Mouse (Mus musculus) T-helper 1 cell (primary cell): Measurements from ENCODE around the gene Irs1.

Source experiments
- in situ Hi-C: fragments of 300-600 bp; cut with MboI, MseI; formaldehyde crosslinking; loops from one replicate; pipeline ENCODE4 v1.15.1; 2025; ENCODE audit warnings: high pct_unique_total_duplicates

The Irs1 gene

DNA sequence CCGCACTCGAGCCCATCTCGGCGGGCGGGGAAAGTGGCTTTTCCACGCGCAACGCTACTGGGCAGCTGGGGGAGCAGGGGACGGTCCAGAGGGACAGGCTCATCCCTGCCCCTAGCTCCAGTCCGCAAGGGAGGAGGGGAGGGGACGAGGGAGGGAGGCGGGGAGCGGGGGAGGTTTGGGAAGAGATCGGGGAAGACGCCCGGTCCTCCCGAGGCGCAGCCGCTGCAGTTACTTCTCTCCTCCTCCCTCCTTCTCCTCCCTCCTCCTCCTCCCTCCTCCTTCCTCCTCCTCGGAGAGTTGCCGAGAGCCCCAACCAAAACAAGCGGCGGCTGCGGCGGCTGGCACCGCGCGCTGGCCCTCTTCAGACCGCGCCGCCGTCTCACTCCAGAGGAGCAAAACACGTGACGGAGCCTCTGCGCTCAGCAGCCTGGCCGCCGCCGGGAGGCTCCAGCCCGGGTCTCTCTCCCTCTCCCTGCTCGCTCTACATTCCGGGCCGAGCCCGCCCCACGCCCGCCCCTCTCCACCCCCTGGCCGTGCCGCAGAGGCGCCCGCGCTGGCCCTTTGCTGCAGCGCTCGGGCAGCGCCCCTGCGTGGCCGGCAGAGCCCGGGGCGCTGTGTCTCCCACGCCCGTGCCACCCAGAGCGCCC is at the start of gene Irs1:
Gene Irs1 (minus strand): TSS at position 266 of the 647 bp plus-strand sequence.
- in situ Hi-C loops: loop anchor here (25.0 kb wide), 1 partner anchor 1429 kb away; no protein-coding TSS in a partner anchor

- in situ Hi-C loops: no loop called here
Measured at GRCm38 (mm10) chr1:82334506-82334905, 43.3 kb upstream of the Irs1 start.

DNA sequence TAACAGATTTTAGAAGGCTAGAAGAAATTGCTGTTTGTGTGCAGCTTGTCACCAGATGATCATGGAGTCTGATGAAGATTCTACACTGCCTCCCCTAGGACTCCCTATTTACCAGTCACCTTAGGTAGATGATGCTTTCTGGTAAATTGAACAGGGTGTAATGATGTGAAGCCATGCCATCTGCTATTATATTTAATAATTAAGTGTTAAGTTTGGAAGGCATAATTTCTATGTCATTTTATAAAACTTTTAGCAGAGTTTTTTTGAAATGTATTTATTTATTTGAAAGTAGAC is 38.7 kb upstream of the Irs1 start:
- in situ Hi-C loops: loop anchor here (10.0 kb wide), 1 partner anchor 545 kb away; no protein-coding TSS in a partner anchor

DNA sequence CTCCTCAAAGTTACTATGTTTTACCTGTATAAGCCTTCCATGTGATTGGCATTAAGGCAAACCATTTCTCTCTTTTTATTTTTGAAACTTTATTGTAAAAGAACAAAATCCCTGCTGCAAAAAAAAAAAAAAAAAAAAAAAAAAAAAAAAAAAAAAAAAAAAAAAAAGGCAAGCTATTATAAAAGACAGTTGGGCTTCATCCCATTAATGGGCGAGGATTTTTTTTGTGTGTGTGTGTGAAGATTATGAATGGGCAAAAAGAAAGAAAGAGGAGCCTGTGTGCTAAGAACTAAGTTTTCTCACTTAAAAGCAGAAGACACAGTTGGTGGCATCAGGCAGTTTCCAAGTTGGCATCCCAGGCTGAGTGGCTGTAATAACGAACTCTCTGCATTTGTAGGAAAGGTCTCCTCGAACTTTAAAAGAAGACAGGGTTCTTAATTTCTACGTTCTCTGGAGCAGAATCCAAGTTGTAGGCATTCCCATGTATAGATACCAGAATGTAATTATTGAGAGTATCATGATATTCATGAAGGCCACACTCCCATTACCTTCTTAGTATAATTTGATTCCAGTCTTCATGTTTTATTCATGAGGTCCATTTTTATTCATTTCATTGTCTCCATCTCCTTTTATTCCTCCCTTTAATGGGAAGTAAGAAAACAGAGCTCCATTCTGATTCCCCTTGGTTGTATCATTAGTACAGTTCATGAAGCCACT is 38.2 kb upstream of the Irs1 start:
- in situ Hi-C loops: loop anchor here (10.0 kb wide), 1 partner anchor 545 kb away; no protein-coding TSS in a partner anchor

DNA sequence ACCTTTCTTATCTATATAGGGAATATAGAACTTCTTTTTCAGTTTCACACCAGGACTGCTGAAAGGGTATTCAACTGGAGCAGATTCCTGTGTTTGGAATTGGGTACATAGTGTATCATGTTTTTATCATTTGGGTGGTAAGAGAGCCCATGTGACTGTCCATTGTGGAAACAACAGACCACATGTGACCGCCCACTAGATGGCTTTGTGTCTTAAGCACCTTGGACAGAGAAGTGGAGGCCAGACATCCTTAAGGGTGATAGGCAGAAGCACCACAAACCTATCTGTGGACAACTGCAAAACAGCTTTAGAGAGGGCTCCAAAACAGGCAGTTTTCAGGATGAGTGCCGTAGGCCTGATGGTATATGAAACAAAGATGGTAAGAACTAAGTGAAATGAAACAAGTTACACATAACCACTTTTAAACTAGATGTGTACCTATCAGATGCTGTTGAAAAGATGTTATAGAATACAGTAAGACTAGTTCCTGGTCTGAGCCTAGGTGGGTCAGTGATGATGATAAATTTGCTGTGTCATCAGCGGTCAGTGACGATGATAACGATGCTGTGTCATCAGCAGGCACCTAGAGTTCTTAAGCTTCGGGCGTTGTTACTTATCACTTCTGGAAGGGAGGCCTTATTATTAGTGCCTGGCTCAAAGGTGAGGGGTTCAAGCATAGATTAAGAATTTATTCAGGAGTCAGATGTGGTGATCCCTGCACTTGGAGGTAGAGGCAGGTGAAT is 37.0 kb upstream of the Irs1 start:
- in situ Hi-C loops: loop anchor here (10.0 kb wide), 1 partner anchor 547 kb away; no protein-coding TSS in a partner anchor

DNA sequence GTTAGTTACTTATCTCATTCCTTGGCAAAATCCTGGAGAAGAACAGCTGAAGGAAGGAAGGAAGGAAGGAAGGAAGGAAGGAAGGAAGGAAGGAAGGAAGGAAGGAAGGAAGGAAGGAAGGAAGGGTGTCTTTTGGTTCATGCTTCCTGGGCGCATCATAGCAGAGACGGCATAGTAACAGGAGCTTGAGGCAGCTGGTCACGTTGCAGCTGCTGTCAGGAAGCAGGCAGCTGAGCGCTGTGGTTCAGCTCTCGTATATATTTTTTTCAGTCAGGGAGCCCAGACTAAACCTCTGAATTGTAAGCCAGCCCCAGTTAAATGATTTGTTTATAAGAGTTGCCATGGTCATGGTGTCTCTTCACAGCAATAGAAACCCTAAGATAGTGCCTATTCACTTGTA is 34.9 kb upstream of the Irs1 start:
- in situ Hi-C loops: loop anchor here (10.0 kb wide), 1 partner anchor 549 kb away; no protein-coding TSS in a partner anchor

DNA sequence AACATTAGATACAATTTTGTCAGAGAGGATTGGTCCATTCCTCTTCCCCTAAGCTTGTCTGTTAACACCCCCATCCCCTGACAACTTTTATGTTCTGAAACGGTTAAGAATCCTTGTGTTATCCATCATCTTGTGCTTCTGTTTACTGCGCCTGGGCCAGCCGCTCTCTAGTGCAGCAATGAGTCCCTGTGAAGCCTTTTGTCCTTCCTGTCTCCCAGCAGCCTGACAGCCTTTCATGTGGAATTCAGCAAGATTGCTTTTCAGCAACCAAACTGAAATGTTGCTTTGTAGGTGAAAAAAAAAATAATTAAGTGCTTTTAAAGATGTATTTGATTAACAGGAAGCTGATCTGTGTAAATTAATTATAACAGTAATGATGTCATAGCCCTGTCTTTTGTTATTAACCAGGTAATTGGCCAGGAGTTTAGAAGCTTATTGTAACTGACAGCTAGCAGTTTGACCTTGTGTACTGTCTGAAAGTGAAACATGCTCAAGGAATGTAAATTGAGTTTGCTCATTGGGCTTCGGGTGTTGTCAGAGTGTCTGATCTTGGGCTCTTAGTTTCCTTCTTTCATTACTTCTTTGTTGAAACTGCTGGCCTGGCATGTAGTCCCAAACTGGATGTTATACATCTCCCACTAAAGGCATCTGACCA is 33.0 kb upstream of the Irs1 start:
- in situ Hi-C loops: loop anchor here (10.0 kb wide), 1 partner anchor 551 kb away; no protein-coding TSS in a partner anchor

DNA sequence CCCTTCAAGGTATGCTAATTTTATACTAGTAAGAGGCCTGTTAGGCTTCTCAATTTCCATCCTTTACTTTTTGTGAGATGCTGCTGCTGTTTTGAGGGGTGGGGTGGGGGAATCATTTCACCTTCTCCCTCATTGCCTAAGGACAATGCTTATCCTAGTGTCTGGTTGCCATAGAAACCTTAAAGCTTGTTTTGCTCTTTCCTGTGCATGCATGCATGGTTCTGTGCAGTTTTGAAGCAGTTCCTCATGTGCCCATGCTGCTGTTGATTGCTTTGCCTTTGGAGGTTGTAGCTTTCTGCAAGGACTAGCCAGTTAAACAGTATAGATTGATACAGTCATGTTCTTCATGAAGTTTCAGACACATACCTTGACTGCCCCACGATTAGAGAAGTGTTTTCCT is 30.2 kb upstream of the Irs1 start:
- in situ Hi-C loops: loop anchor here (10.0 kb wide), 1 partner anchor 553 kb away; no protein-coding TSS in a partner anchor

GRCm38 (mm10) chr1:82320864-82321263 is 29.6 kb upstream of the Irs1 start:
- in situ Hi-C loops: loop anchor here (10.0 kb wide), 1 partner anchor 554 kb away; no protein-coding TSS in a partner anchor

- in situ Hi-C loops: loop anchor here (10.0 kb wide), 1 partner anchor 554 kb away; no protein-coding TSS in a partner anchor
Measured at GRCm38 (mm10) chr1:82320456-82320855, 29.2 kb upstream of the Irs1 start.

GRCm38 (mm10) chr1:82316746-82317126 is 25.5 kb upstream of the Irs1 start:
- in situ Hi-C loops: no loop called here

DNA sequence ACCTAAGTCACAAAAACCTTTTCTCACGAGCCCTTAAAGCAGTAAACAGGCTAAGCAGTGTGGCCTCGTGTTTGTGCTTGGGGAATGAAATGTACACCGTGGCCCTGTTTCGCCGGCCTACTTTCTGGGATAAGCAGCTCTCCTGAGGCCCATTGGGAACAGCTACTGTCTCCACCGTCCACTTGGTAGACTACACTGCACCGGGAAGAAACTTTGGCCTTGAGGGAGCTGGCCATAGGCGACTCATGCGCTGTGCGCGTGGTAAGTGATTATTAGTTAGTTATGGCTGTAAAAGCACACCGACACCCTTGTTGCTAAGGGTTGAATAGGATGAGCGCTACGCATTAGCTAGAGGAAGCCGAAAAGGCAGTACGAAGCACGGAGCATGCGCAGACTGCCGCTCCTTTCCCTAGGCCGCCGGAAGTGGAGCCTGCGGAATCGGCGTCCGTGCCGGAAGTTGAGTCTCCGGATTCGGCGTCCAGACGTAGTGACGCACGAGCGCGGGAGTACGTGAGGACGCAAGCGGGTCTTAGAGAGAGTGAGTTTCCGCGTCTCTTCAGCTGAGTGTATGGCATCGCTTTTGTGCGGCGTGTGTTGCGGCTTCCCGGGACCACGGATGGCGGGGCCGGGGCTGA is 25.0 kb upstream of the Irs1 start, which contains the start of gene Rhbdd1:
Gene Rhbdd1 (plus strand): TSS at position 342 of the 635 bp plus-strand sequence.
- in situ Hi-C loops: no loop called here

- in situ Hi-C loops: no loop called here
Measured at GRCm38 (mm10) chr1:82304483-82304882, 13.3 kb upstream of the Irs1 start.

DNA sequence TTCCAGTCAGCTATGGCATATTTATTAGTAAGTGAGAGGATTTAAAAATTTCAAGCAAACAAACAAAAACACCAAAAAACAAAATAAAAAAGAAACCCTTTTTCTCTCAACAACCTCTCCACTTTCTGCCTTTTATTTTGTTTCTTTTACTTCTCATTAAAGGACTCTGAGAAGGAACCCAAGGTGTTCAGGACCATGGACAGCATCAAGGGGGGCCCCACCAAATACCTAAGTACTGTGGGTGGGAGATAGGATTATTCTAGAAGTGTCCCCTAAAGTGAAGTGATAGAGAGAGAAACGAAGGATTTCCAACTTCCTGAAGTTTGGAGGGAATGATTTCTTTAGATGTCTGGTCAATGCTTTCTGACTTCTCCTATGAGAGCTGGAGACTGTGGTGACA is 7.4 kb upstream of the Irs1 start:
- in situ Hi-C loops: loop anchor here (25.0 kb wide), 1 partner anchor 1436 kb away; no protein-coding TSS in a partner anchor

DNA sequence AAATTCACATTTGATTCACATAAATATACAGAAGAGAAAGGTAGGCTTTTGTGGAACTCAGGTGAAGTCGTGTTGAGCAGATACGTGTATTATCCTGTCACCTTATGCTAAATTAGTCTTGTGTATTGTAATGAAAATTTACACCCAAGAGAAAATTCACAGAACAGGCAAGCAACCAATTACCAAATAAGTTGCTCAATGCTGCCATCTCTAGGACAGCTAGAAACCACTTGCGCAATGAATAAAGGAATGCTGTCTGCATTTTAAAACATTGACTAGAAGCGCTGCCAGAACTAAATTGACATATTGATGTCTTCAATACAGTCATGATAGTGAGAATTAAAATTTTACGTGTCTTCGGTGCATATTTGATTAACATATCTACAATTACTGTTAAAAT is 2.9 kb upstream of the Irs1 start:
- in situ Hi-C loops: loop anchor here (25.0 kb wide), 1 partner anchor 1432 kb away; no protein-coding TSS in a partner anchor

- in situ Hi-C loops: loop anchor here (25.0 kb wide), 1 partner anchor 1430 kb away; no protein-coding TSS in a partner anchor
Measured at GRCm38 (mm10) chr1:82292771-82293170, 1.6 kb upstream of the Irs1 start.

- in situ Hi-C loops: loop anchor here (25.0 kb wide), 1 partner anchor 1430 kb away; no protein-coding TSS in a partner anchor
Measured at GRCm38 (mm10) chr1:82291930-82292712, 905 bp upstream of the Irs1 start.

- in situ Hi-C loops: loop anchor here (25.0 kb wide), 1 partner anchor 1428 kb away; no protein-coding TSS in a partner anchor
Measured at GRCm38 (mm10) chr1:82290723-82291150, 479 bp downstream of the Irs1 start.

DNA sequence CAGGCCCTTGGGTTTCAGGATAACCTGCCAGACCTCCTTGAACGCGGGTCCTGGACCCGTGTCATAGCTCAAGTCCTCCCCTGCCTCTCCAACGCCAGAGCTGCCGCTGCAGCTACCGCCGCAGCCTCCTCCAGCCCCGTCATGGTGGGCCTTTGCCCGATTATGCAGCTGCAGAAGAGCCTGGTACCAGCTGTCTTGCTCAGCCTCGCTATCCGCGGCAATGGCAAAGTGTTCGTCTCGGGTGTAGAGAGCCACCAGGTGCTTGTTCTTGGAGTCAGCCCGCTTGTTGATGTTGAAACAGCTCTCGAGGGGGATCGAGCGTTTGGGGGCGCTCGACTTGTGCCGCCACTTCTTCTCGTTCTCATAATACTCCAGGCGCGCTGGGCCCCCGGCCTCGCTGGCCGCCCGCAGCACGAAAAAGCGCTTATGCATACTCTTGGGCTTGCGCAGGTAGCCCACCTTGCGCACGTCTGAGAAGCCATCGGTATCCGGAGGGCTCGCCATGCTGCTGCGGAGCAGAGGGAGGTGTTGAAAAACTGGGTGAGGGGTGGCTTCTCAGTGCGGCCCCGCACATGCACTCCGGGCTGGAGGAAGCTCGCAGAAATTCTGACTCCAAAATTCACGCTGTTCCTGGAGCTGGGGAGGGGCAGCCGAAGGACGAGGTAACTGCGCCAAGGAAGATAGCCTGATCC is 1.1 kb downstream of the Irs1 start:
- in situ Hi-C loops: loop anchor here (5.0 to 25.0 kb wide), 2 partner anchors 983 to 1428 kb away; no protein-coding TSS in a partner anchor
